Comparison of ENCODE assay signal across 17 mouse cellular contexts in the genomic region with DNA sequence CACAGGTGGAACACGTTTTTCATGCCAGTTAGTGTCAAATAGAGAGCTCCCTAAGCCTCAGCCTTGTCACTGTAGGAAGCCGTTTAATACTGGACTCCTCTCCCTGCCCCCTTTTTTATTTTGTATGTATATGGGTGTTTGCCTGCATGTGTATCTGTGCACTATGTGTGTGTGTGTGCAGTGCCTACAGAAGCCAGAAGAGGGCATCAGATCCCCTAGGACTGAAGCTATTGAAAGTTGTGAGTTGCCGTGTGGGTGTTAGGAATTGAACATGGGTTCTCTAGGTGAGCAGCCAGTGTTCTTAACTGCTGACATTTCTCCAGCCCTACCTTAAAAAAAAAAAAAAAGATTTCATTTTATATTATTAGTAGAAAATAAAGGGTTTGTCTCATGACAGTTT. TPM values are rescaled to one million over a fixed set of nuclear protein-coding genes. Genes with fewer than 3 reads are reported as not detected.
DNase-seq lines count a peak whose midpoint lies in the region; ATAC-seq and TF ChIP-seq lines count a peak whose summit lies in the region.
"Had no signal": no experiment of that assay in that cellular context is flagged by ENCODE, and none has a peak within 500 bp of the region (broad histone marks: within the 10 kb centered on the region; RNA-seq: fewer than 3 reads in every experiment).

No protein-coding gene starts in this region.

- peaks cover 43% of the 10 kb centered on the region for H3K4me1 ChIP-seq in hindbrain, embryonic 13.5 days (replicated peaks)
- H3K4me1 ChIP-seq in hindbrain, embryonic 14.5 days (replicated peaks; ENCODE audit: control insufficient read depth, insufficient read depth, low read length): peaks cover 19% of the 10 kb centered on the region
- peaks cover 0 to 5% of the 10 kb centered on the region in 2 experiments; a peak in 2 of 4 replicates for H3K4me1 ChIP-seq in liver, embryonic 14.5 days (replicated peaks; ENCODE audit: control insufficient read depth in 2 of 2, insufficient read depth in 2 of 2, low read length in 1 of 2)
- no peaks in the 10 kb centered on the region for H3K4me1 ChIP-seq in liver, embryonic 11.5 days (replicated peaks; ENCODE audit: control insufficient read depth, insufficient read depth, low read length)
- H3K4me1 ChIP-seq: embryonic facial prominence, embryonic 10.5 days had no signal

- no peaks in the 10 kb centered on the region for H3K36me3 ChIP-seq in hindbrain, embryonic 13.5 days
- H3K36me3 ChIP-seq in hindbrain, embryonic 14.5 days (replicated peaks; ENCODE audit: control insufficient read depth, insufficient read depth): no peaks in the 10 kb centered on the region
- H3K36me3 ChIP-seq in liver, embryonic 14.5 days (replicated peaks; ENCODE audit: control insufficient read depth, insufficient read depth, low read depth): no peaks in the 10 kb centered on the region
- H3K36me3 ChIP-seq in liver, embryonic 11.5 days (ENCODE audit: control insufficient read depth, insufficient read depth, low read length): no peaks in the 10 kb centered on the region
- H3K36me3 ChIP-seq: embryonic facial prominence, embryonic 10.5 days; hindbrain, embryonic 10.5 days; midbrain, embryonic 12.5 days had no signal

- no peak overlapping the region for H3K4me3 ChIP-seq in hindbrain, embryonic 13.5 days
- no peak overlapping the region for H3K4me3 ChIP-seq in hindbrain, embryonic 14.5 days (replicated peaks; ENCODE audit: low read length)
- no peak overlapping the region for H3K4me3 ChIP-seq in liver, embryonic 14.5 days (ENCODE audit: insufficient read depth in 1 of 2, low read depth in 2 of 2, low read length in 2 of 2)
- H3K4me3 ChIP-seq in liver, embryonic 11.5 days (ENCODE audit: low read depth, low read length): no peak overlapping the region
- H3K4me3 ChIP-seq: embryonic facial prominence, embryonic 10.5 days; hindbrain, embryonic 10.5 days; midbrain, embryonic 12.5 days had no signal

- peak; percentile 23; the same call in 1 of the 2 replicates for TF ChIP-seq CTCF in liver, embryonic 14.5 days (IDR thresholded peaks at IDR 0.05; ENCODE audit: low read depth)

- peak overlapping the region; percentile 48; the same call in 1 of the 2 replicates for H3K27ac ChIP-seq in hindbrain, embryonic 13.5 days
- H3K27ac ChIP-seq in hindbrain, embryonic 14.5 days: no peak overlapping the region
- H3K27ac ChIP-seq in liver, embryonic 14.5 days: no peak overlapping the region
- H3K27ac ChIP-seq in liver, embryonic 11.5 days (ENCODE audit: low read depth, low read length): no peak overlapping the region
- H3K27ac ChIP-seq: embryonic facial prominence, embryonic 10.5 days; hindbrain, embryonic 10.5 days; midbrain, embryonic 12.5 days had no signal

- H3K9me3 ChIP-seq in hindbrain, embryonic 13.5 days: no peaks in the 10 kb centered on the region
- no peaks in the 10 kb centered on the region for H3K9me3 ChIP-seq in hindbrain, embryonic 14.5 days (ENCODE audit: control insufficient read depth, low read length)
- H3K9me3 ChIP-seq in liver, embryonic 14.5 days (ENCODE audit: control insufficient read depth, low read length): no peaks in the 10 kb centered on the region
- no peaks in the 10 kb centered on the region for H3K9me3 ChIP-seq in liver, embryonic 11.5 days (ENCODE audit: control insufficient read depth, low read length)
- H3K9me3 ChIP-seq: embryonic facial prominence, embryonic 10.5 days; hindbrain, embryonic 10.5 days; midbrain, embryonic 12.5 days had no signal

- no peak for ATAC-seq in hindbrain, embryonic 13.5 days (ENCODE audit: low FRiP score)
- no peak for ATAC-seq in hindbrain, embryonic 14.5 days (ENCODE audit: low FRiP score)
- no peak for ATAC-seq in liver, embryonic 14.5 days (ENCODE audit: insufficient read depth)
- ATAC-seq in liver, embryonic 11.5 days (replicated peaks; ENCODE audit: low FRiP score): no peak

- no peak for TF ChIP-seq EP300 in liver, embryonic 14.5 days (IDR thresholded peaks at IDR 0.05; ENCODE audit: low read depth)

- WGBS in hindbrain, embryonic 13.5 days: 88% methylated on average over 3 of the region's 3 CpGs
- 89% methylated on average over 3 of the region's 3 CpGs for WGBS in hindbrain, embryonic 14.5 days
- WGBS in liver, embryonic 14.5 days (ENCODE audit: insufficient replicate concordance): 65% methylated on average over 3 of the region's 3 CpGs
- WGBS in liver, embryonic 11.5 days: 83% methylated on average over 3 of the region's 3 CpGs

- H3K27me3 ChIP-seq in hindbrain, embryonic 13.5 days: no peaks in the 10 kb centered on the region
- H3K27me3 ChIP-seq in hindbrain, embryonic 14.5 days (ENCODE audit: control insufficient read depth, insufficient read depth, low read length): no peaks in the 10 kb centered on the region
- H3K27me3 ChIP-seq in liver, embryonic 14.5 days (ENCODE audit: control insufficient read depth, insufficient read depth, low read length): no peaks in the 10 kb centered on the region
- H3K27me3 ChIP-seq in liver, embryonic 11.5 days (replicated peaks; ENCODE audit: control insufficient read depth, insufficient read depth, low read length): no peaks in the 10 kb centered on the region
- H3K27me3 ChIP-seq: midbrain, embryonic 12.5 days had no signal

- no peak overlapping the region for H3K4me2 ChIP-seq in hindbrain, embryonic 13.5 days
- H3K4me2 ChIP-seq in hindbrain, embryonic 14.5 days (replicated peaks): no peak overlapping the region
- no peak overlapping the region for H3K4me2 ChIP-seq in liver, embryonic 14.5 days (ENCODE audit: low read depth)
- H3K4me2 ChIP-seq in liver, embryonic 11.5 days: no peak overlapping the region
- H3K4me2 ChIP-seq: midbrain, embryonic 12.5 days had no signal

- no peak overlapping the region for H3K9ac ChIP-seq in hindbrain, embryonic 13.5 days
- no peak overlapping the region for H3K9ac ChIP-seq in hindbrain, embryonic 14.5 days
- no peak overlapping the region for H3K9ac ChIP-seq in liver, embryonic 14.5 days (replicated peaks)
- no peak overlapping the region for H3K9ac ChIP-seq in liver, embryonic 11.5 days (ENCODE audit: low read depth, low read length)
- H3K9ac ChIP-seq: midbrain, embryonic 12.5 days had no signal

- DNase-seq in hindbrain, embryonic 14.5 days (ENCODE audit: low spot score): no peak
- DNase-seq in liver, embryonic 14.5 days (ENCODE audit: low read depth in 3 of 3, low spot score in 3 of 3): no peak
- DNase-seq in liver, embryonic 11.5 days (ENCODE audit: low spot score): no peak
- DNase-seq in A20 (ENCODE audit: low read depth, low spot score): peak; percentile 21
- peak; percentile 44 for DNase-seq in ES-CJ7 (ENCODE audit: low read depth, low spot score)
- DNase-seq in urinary bladder, postnatal 10 days (ENCODE audit: low spot score): no peak
- no peak for DNase-seq in urinary bladder, postnatal 14 days (ENCODE audit: low spot score)
- DNase-seq: cerebellum, adult 2 months; gastrocnemius, postnatal 10 days; kidney, adult 11 months; kidney, postnatal 10 days; retina, postnatal 1 day; right cerebral cortex, postnatal 4 days had no signal

RNA-seq across cellular contexts. Expression of a gene that starts 38.1 kb away (rescaled TPM):
- 47.7 and 49.2 TPM in 2 replicates for polyA plus RNA-seq in hindbrain, embryonic 13.5 days (2015; fragmentation: Nextera tagmentation; extraction: Ambion mirVana)
- 46.7 and 47.1 TPM in 2 replicates for polyA plus RNA-seq in hindbrain, embryonic 14.5 days (2014; fragmentation: Nextera tagmentation; extraction: Ambion mirVana)
- 0.22 and 0.34 TPM in 2 replicates for polyA plus RNA-seq in liver, embryonic 14.5 days (2012; rRNA removed)
- polyA plus RNA-seq in liver, embryonic 14.5 days (2014; fragmentation: Nextera tagmentation; extraction: Ambion mirVana): 0.34 and 0.38 TPM in 2 replicates
- 1.3 and 2.2 TPM in 2 replicates for polyA plus RNA-seq in liver, embryonic 11.5 days (2014; fragmentation: Nextera tagmentation; extraction: Ambion mirVana)

Comparison
In these comparisons a context has a peak if more than half of its experiments do, and no peak if none do; other contexts are left out.
1. DNase-seq: peak in A20 (single experiment) and ES-CJ7 (single experiment); none in hindbrain, embryonic 14.5 days (single experiment), liver, embryonic 14.5 days (0 of 3), liver, embryonic 11.5 days (single experiment), urinary bladder, postnatal 10 days (single experiment) and urinary bladder, postnatal 14 days (single experiment).
2. RNA of a gene that starts 38.1 kb away (polyA plus RNA-seq): 47.7 to 49.2 TPM in hindbrain, embryonic 13.5 days and 46.7 to 47.1 TPM in hindbrain, embryonic 14.5 days; 1.3 to 2.2 TPM in liver, embryonic 11.5 days and 0.22 to 0.38 TPM in liver, embryonic 14.5 days; every median in the first group is over 10 times any median in the second.